Mouse (Mus musculus) embryo, embryonic 10.5 days (tissue): ENCODE measurements around the gene Slc25a22.

Experiments used
- DNase-seq: peaks from one replicate; pipeline ENCODE4 v3.0.0-alpha.2; 2015; ENCODE audit warnings: low spot score

Slc25a22 gene

GRCm38 (mm10) chr7:141472226-141472625 is 34.5 kb upstream of the Slc25a22 start:
- DNase-seq: no peak

- no peak for DNase-seq
Measured at GRCm38 (mm10) chr7:141471236-141471635, 33.5 kb upstream of the Slc25a22 start.

- no peak for DNase-seq
Measured at GRCm38 (mm10) chr7:141470637-141470944, 32.9 kb upstream of the Slc25a22 start.

DNA sequence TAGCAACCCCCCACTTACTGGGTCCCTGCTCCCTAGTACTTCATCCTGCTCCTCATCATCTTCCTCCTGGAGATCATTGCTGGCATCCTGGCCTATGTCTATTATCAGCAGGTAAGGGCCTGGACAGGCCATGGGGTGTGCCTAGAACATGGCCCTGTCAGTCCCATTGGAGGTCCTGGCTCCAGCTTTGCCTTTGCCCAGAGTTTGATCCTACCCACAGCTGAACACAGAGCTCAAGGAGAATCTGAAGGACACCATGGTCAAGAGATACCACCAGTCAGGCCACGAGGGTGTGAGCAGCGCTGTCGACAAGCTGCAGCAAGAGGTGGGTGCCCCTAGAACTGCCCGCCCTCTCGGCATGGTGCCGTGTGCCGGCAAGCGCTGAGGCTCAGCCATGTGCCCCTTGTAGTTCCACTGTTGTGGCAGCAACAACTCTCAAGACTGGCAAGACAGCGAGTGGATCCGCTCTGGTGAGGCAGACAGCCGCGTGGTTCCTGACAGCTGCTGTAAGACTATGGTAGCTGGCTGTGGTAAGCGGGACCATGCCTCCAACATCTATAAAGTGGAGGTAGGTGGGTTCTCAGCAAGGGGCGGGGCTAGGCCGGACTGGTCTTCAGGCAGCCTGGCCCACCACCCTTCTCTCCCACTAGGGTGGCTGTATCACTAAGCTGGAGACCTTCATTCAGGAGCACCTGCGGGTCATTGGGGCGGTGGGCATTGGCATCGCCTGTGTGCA is 32.4 kb upstream of the Slc25a22 start:
- DNase-seq: no peak

- DNase-seq: no peak
Measured at GRCm38 (mm10) chr7:141469352-141469751, 31.7 kb upstream of the Slc25a22 start.

- peak; percentile 88 for DNase-seq
Measured at GRCm38 (mm10) chr7:141468522-141469211, 31.0 kb upstream of the Slc25a22 start.

DNA sequence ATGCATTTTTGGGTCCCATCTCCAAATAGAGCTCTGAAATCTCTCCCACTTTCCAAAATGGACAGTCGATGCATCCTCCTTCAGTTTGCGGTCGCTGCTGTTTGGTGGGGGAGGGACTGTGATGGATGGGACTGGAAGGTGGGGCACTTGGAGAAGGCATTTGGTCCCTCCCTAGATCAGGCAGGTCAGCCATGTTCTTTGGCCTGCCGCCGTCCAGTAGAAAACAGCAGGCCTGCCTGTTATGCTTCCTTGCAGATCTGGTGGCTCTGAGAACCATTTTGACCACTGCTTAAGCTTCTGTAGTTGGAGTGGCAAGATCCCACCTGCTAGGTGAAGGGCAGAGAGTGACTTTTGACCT is 30.5 kb upstream of the Slc25a22 start:
- DNase-seq: no peak

DNA sequence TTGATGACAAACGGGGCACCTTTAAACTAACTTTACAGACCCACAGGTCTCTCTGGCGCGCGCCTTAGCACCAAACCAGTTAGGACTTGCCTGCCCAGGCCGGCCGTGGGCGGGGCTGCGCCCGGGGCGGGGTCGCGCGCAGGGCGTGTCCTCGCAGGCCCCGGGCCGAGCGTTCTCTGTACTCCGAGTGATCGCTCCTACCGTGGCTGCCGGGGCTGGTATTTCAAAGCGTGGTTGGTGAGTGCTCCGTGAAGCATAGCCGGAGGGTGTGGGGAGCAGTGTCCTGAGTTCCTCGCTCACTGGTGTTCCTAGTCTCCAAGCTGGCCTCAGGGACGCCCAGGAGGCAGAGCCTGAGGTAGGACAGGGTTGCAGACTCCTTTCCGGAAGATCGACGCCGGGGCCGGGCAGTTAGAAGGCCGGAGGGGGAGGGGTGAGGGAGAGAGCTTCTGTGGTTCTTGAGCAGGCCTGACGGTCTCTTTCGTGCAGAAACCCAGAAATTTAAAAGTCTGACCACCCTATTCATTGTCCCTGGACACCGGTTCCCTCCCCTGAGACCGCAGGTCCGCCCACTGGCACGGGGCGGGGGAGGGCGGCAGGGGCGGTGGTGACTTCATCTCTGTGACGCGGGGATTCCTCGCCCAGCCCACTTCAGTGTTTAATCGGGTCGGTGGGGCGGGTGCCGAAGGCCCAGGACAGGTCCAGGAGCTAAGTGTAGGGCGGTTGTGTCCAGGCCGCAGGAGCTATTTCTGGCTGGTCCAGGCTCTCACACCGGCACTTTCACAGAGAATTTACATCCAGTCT is 29.7 kb upstream of the Slc25a22 start, which contains the start of gene Cd151:
Gene Cd151 (plus strand): TSS at position 163 of the 801 bp plus-strand sequence.
- peak; percentile 89 for DNase-seq

DNA sequence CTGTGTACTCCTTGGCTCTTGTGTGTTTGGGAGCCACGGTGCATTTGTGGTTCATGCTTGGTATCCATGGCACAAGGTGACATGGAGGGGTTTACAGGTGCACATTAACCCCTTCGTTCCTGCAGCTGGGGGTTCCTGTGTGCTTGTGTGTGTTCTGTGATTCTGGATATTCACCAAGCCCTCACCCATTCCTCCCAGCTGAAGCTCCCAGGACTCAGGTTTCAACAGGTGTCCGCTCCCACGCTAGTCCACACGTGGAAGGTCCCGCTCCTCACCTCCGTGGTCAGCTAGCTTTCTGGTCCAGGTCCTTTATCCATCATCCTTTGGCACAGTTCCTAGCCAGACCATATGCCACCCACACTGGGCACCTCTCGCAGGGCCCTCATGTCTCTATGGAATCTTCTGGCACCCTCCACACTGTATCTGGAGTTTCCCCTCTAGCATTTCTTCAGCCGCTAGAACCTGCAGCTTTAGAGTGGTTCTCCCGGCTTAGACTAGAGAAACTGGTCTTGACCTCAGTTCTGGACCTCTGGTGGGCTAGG is 29.0 kb upstream of the Slc25a22 start:
- no peak for DNase-seq

GRCm38 (mm10) chr7:141466045-141466394 is 28.3 kb upstream of the Slc25a22 start:
- DNase-seq: no peak

DNA sequence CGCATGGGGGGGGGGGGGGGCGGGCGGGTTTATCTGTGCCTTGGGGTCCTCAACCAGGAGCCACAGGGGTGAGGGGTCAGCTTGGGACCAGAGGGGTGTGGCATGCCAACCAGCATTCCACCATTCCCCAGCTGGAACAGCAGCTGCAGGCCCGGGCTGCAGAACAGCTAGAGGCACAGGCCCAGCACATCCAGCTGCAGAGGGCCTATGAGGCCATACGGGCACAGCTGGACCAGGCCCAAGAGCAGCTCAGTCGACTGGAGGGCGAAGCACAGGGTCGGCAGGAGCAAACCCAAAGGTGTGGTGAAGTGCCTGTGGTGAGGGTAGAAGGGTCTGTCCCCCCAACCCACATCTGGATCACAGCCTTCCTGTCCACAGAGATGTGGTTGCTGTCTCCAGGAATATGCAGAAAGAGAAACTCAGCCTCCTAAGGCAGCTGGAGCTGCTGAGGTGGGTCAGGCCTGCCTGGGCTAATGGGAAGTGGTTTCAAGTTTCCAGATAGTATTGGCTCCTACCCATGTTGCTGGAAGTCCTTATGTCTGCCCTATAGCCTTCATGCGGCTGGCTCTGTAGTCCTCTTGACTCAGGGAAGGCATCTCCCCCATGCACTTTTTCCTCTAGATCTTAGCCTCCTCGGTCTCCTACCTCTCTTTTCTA is 27.8 kb upstream of the Slc25a22 start:
- no peak for DNase-seq

DNA sequence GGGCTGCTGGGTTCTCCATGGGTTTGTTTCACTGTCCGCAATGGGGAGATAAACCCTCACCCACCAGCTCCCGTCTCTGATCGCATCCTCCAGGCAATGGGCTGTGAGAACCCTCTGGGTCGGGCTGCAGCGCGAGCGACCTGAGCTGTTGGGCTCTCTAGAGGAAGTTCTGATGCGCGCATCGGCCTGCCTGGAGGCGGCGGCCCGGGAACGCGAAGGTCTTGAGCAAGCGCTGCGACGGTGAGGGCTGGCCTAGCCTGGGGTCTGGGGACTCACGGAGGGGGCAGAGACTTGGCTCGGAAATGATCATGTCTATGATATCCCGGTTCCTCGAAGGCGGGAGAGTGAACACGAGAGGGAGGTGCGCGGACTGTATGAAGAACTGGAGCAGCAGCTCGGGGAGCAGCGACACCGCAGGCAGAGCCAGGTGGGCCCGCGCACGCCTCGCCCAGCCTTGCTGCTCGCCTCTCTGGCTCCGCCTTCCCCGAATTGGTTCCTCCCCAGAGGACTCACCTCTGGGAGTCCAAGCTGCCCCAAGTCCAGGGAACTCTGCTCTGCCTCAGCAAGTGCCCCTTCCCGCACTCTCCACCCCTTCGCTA is 27.0 kb upstream of the Slc25a22 start:
- DNase-seq: no peak

GRCm38 (mm10) chr7:141463824-141464602 is 26.3 kb upstream of the Slc25a22 start:
- no peak for DNase-seq

- no peak for DNase-seq
Measured at GRCm38 (mm10) chr7:141462333-141462821, 24.7 kb upstream of the Slc25a22 start.

DNA sequence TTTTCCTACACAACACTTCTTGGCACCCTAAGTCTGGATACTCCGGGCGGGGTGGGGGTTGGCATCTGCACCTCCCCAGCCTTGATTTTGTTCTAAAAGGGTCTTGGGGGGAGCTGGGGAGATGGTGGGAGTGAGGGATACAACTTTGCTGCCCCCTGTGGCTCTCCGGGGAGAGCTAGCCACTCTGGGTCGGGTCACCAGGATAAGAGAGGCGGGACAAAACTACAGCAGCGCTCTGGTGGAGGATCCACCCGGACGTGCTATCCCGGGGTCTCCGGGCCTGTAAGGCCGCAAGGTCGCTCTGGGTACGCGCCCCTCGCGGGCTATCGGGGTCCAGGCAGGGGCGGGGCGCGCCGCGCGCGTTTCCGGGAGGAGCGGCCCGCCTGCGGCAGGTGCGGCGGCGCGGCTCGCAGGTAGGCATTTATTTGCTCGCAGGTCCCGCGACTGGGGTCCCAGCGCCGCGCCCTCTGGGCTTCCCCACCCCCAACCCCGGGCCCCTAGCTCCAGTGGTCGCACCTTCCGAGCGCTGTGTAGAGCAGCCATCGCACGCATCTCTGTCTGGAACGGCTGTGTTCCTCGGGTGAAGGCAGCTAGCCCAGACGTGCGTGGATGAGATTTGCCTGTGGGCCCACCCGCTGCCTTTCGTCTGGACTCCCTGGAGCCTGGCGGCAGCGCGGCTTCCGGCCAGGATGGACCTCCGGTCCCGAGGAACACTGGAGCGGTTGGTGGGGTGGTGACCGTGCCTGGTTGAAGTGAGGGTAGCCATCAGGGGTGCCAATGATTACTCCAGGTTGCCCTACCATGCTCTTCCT is 24.0 kb upstream of the Slc25a22 start:
- DNase-seq: no peak

GRCm38 (mm10) chr7:141460391-141461113 is 22.9 kb upstream of the Slc25a22 start, which contains the start of gene Cracr2b:
Gene Cracr2b, plus strand, starts transcription at chr7:141461094.
- no peak for DNase-seq

DNA sequence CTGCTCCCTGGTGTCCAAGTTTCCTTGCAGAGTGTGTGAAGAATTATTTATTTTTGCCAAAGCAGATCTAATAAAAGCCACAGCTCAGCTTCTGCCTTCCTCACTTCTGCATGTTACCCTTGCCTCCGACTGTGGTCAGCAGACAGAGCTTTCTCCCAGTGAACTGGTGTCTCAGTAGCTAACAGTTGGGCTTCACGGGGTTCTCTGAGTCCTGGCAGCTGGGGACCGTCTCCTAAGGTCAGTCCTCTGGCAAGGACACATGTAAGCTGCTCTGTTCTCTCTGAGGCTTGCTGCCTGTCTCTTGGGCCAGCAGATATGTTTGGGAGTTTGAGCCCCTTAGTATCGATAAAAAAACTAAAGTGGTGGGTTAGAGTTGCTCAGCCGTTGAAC is 22.3 kb upstream of the Slc25a22 start:
- no peak for DNase-seq

DNA sequence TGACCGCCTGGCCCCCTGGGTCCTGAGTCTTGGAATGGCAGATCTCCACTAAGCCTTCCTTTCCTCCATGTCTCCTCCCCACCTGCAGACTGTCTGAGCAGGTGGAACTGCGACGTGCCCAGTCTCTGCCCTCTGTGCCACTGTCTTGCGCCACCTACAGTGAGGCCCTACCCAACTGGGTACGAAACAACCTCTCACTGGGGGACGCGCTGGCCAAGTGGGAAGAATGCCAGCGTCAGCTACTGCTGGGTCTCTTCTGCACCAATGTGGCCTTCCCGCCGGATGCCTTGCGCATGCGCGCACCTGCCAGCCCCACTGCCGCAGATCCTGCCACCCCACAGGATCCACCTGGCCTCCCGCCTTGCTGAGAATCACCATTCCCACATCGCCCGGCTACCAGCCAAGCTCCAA is 21.6 kb upstream of the Slc25a22 start:
- DNase-seq: no peak

DNA sequence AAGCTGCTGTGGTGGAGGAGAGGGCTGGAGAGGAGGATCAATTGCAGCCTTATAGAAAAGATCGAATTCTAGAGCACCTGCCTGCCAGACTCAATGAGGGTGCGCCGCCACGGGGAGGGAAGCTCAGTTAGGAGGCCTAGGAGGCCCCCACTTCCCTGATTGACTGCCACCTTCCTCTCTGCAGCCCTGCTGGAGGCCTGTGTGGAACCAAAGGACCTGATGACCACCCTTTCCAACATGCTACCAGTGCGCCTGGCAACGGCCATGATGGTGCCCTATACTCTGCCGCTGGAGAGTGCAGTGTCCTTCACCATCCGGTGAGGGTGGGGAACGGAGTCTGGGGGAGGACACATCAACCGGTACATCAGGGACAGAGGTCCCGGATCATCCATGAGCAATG is 21.0 kb upstream of the Slc25a22 start:
- no peak for DNase-seq
